Mouse (Mus musculus): ENCODE results near the gene Tmem117.

Gene Tmem117

DNA sequence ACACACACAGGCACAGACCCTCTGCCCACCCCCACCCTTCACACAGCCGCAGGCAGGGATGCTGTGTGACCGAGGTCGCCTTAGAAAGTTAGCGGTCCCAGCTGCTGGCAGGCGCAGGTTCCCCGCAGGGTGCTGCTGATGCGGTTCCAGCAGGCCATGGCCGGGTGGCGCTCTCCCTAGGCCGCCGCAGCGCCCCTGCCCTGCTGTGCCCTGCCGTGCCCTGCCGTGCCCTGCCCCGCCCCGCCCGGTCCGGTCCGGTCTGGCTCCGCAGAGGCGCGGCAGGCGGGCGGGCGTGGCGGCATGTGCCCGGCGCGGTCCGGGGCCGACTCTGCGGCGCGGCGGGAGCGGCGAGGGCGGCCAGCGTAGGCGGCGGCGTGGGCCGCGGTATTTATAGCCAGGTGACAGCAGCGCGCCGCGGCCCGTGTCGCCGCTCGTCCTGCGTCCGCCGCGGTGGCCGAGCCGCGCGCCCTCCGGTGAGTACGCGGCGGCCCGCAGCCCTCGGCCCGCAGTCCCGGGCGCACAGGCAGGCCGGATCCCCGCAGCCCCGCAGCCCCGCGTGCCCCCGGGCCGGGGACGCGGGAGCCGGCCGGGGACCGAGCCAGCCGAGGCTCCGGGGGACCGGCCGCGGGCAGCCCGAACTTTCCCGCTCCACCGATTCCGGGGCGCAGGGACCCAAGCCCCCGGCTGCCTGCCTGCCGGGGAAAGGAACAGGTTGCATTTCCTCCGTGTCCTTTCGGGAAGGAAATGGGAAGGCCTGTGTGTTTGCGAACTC is at the start of gene Tmem117:
Gene Tmem117 (plus strand): TSS at position 403 of the 772 bp plus-strand sequence.
- ATAC-seq (ENCODE audit: insufficient number of reproducible peaks, low FRiP score, low TSS enrichment) = peak; percentile 81

DNA sequence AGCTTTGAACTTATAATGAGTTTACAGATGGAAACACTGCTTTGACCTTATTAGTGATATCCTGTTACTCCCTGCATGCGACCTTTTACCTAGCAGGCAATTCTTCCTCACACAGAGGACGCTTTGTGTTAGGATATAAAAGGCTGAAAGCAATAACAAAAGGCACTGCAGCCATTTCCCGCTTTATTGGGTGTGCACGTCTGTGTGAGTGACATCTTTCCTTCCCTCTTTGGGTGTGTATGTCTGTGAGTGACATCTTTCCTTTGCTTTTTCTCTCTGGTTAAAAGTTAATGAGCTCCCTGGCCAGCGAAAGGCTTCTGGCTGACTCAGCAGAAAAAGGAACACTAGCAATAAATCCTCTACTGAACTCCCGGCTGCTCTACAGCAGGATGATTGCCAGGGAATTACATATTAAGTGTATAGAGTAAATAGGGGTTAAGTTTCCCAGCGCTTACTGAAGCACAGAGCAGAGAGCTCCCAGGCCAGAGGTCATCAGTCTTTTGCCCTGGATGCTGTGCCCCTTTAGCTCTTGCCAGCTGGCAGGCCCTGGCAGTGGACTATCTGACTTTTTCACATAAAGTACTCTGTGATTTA is 46.9 kb upstream of the Tmem117 start:
- no peak for ATAC-seq (ENCODE audit: insufficient number of reproducible peaks, low FRiP score, low TSS enrichment)

DNA sequence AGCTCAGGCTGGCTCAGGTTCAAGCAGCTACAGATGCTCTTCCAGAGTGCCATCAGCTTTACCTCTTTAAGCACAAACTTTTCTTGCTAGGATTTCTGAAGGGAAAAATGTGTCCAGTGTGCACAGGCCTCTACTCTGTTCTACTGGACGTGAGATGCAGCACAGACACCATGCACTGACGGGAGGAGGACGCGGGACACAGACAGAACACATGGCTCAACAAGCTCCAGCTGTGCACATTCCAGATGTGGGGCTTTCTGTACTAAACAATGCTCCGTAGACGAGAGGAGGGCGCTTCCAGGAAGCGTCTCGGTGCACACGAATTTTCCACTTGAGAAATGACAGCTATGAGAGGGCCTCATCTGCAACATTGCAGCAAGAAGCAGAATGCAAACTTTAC is 45.9 kb upstream of the Tmem117 start:
- ATAC-seq (ENCODE audit: insufficient number of reproducible peaks, low FRiP score, low TSS enrichment) = no peak

DNA sequence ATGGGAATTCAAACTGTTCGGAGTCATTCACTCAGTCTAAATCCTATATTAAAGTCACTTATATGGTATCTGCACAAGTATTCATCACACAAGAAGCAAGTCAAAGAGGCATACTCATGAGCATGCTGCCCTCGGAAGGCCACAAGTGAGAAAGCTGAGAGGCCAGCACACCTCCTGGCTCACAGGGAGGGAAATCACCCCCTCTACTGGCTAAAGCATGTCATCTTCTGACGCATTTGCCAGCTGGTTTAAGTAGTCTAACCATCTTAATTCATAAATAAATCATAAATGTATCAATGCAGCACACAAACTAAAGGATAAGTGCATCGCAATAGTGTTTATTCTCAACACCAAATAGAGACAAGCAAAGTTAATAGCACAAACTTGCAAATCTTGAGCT is 44.3 kb upstream of the Tmem117 start:
- no peak for ATAC-seq (ENCODE audit: insufficient number of reproducible peaks, low FRiP score, low TSS enrichment)

DNA sequence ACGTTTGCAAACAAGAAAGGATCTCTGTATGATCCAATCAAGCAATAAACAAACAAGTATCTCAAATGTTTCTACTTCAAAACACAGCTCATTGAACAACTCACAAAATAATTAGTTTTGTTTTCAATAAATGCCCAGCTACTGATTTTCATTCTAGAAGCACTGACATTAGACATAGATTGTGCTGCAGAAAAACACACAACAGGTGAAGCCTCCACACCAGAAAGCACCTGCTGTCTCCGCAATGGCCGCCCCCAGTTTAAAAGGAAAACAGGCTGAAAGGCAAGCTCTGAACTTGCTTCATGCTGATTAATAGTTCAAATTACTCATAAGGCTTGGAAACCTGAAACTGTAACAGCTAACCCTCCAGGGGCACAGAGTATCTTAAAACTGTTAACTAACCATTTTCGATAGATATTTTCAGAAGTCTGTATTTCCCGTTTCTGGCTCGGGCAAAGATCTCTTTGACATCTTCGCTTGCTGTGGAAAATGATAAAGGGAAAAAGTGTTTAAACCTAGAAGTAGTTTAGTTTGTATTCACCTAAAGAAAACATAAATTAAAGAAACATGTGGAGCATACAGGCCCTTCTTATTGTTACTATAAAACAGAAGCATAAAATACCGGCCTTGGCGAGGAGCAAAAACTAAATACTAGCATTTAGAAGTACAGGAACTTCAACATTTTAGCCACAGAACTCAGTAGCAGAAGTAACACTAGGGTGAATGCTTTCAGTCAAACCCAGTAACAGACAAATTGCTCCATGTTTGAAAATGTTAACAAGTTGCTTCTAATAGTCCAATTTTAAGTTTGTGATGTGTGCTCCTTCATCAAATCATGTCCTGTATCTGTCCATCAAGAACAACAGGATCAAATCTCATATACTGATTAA is 41.0 kb upstream of the Tmem117 start:
- ATAC-seq (ENCODE audit: insufficient number of reproducible peaks, low FRiP score, low TSS enrichment) = no peak

DNA sequence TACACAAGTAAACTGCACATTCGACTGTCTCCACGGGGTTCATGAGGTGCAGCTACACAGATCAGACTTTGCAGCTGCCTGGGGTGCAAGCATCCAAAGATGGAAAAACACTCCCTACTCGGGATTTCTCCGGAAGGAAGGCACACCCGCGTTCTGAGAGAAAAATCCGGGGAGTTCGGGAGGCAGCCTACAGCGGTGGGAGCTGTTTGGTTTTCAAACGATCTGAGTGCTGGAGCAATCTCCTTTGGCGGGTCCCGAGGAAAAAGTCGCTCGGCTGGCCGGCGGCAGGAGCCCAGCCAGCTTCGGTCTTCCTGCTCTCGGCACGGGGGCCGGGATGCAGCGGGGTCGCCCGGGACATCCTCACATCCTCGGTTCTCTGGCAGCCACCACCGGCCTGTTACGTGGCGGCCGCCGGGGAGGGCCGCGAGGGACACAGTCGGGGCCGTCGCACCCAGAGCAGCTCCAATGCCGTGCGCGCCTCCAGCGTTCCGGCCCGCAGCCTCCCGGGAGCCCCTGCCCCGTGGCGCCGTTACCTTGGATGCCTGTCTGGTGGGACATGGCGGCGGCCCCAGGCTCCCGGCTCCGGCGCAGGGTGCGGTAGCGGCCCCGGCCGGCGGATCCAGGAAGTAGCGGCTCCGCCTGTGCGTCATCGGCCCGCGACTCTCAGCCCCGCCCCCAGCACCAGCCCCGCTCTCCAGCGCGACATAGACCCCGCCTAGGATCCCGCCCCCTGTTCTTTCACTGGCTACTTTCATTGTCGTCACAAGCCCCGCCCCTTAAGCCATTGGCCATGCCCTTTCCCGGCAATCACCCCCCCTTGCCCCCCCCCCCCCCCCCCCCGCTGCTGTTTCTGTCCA is 39.6 kb upstream of the Tmem117 start, which contains the start of gene Twf1:
Gene Twf1 (minus strand): TSS at position 671 of the 857 bp plus-strand sequence.
- peak; percentile 97 for ATAC-seq (ENCODE audit: insufficient number of reproducible peaks, low FRiP score, low TSS enrichment)

DNA sequence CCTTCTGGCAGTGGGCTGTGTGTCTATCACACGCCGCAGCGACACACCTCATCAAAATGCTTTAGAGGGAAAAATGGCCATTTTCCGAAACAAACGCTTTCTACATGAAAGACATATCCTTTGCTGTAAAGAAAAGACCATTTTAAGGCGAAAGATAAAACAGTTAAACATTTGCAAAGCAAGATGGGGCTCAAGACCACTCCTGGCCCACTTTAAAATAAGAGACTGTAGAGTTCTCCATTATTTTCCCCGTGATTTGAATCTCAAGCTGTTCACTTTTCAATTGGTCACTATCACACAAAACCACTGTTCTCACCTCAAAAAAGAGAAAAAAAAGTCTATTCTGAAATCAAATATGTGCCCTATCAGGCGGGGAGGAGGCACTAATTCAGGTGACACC is 38.9 kb upstream of the Tmem117 start:
- ATAC-seq (ENCODE audit: insufficient number of reproducible peaks, low FRiP score, low TSS enrichment) = no peak

DNA sequence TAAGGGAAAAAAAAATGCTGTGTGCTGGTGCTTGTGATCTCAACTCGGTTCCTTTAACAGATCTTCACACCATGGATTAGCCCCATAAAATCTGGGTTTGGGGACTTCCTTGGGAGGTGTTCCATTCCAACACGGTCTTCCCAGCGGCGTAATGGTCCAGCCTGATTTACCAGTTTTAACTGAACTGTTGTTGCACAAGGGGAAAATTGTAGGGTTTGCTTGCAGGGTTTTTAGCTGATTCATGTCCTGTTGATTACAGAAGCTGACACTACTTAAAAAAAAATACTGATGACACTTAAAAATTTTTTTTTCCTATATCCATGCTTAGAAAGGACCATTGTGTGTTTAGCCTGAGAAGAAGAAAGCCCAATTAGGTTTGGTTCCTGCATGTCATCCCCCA is 37.7 kb upstream of the Tmem117 start:
- ATAC-seq (ENCODE audit: insufficient number of reproducible peaks, low FRiP score, low TSS enrichment) = no peak

DNA sequence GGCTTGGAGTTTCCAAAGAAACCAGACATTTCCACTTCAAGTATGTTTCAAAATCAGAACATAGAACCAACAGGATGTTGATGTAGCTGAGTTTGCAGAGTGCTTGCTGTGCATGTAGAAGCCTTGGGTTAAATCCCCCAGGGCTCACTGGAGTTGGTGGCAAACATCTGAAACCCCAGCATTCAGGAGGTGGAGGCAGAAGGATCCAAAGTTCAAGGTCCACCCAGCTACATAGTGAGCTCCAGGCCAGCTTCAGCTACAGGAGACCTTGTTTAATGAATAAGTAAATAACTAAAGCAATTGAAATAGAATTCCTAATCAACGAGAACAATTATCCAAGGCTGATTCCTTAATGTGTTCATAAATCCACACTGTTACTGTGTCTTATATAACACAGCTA is 35.4 kb upstream of the Tmem117 start:
- ATAC-seq (ENCODE audit: insufficient number of reproducible peaks, low FRiP score, low TSS enrichment) = no peak

DNA sequence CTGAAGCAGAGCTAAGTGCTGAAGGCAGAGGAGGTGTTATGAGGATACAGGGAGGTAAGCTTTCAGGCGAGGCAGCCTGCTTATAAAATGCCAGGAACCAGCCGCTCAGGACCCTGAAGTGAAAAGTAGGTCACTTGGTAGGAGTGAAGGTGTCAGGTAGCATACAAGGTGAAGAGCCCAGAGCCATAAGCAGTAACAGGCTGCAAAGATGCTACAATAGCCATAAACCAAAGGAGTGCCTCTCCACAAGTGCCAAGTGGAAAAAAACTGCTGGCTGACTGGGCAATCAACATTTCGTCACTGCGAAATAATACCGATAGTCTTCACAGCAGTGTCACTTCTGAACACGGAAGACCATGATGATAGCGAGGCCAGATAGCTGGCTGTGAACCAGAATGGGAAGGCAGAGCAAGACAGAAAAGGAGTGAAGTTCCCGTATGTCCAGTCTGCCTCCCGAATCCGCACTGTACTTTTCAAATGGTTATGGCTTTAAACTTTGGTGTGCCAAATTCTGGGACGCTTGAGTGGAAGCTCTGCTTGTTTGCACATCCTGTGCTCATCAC is 28.8 kb upstream of the Tmem117 start:
- no peak for ATAC-seq (ENCODE audit: insufficient number of reproducible peaks, low FRiP score, low TSS enrichment)

DNA sequence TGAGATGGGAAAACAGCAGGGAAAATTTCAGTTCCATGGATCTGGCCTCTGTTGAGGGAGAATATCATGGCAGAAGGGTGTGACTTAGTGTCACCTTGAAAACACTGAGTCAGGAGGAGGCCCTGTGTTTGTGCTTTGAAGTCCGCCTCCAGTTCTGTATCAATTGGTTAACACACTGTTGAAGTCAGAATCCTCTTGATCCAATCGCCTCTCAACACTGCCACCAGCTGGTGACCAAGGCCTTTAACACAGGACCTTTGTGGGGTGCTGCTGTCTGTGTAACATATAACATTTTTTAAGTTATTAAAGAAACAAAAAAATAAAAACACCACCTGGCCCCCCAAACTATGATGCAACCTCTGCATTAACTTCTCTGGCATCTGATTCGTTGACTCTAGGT is 27.7 kb upstream of the Tmem117 start:
- peak; percentile 64 for ATAC-seq (ENCODE audit: insufficient number of reproducible peaks, low FRiP score, low TSS enrichment)

DNA sequence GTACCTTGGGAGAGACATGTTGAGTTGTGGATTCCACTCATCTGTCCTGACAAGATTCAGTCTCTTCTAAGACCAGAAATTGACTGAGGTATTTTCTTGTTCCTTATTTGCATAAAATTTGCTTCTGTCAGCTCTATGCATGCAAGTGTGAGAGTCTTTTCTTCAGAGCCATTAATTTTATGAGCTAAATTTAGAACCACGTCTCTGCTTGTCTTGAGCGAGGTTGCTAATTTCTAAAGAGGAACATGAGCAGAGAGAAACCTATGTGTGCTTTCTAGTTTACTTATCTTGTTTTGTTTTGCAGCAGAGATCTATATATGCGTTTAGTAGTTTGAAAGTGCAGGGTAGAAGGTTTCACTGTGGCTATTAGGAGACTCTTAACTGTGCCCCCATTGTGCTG is 26.6 kb upstream of the Tmem117 start:
- ATAC-seq (ENCODE audit: insufficient number of reproducible peaks, low FRiP score, low TSS enrichment) = no peak

DNA sequence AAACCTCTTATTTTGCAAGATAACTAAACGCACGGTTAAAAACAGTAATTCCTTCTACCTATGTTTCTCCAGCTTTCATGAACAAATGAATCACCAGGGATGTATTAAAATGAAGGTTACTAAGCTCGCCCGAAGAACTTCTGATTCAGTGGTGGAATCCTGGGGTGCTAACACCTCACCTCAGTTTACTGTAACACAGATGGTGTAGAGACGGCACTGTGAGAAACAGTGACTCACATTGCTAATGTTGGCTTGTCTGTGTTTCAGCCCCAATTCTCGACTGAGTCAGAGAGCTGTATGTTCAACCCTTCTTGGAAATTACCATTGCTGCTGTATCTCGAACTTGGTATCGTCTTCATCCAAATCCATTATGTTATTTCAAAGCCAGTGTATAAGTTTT is 21.3 kb upstream of the Tmem117 start:
- no peak for ATAC-seq (ENCODE audit: insufficient number of reproducible peaks, low FRiP score, low TSS enrichment)

DNA sequence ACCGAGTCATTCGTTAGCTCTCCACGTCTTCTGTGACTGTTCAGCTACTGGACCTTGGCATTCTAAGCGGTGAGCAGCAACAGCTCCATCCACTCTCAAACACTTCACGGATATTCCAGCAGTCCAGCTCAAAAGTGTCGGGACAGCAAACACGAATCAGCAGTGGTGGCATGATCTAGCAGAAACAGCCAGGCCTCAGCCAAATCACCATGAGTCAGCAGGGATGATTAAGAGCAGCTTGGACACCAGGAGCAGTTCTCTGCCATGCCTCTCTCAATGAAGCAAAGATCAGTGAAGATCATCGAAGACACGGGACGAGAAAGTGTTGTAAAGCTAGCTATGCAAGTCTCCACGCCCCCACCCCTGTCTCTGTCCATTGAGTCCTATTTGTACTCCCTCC is 13.0 kb upstream of the Tmem117 start:
- no peak for ATAC-seq (ENCODE audit: insufficient number of reproducible peaks, low FRiP score, low TSS enrichment)

DNA sequence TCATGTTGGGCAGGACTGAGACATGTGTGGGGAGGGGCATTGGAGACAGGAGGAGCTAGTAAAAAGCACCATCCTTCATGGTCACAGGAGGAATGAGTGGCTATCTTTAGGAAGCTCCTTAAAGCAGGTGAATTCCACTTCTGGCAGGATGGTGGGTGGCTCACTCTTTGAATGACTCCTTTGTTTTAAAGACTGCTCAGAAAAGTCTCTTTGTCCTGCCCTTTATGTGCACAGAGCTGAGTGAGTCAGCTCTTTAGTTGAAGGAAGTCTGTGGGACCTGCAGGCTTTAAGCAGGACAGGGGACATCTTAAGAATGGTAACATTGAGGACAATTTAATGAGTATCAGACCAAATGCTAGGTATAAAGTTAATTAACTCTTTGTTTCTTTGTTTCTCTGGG is 8.1 kb upstream of the Tmem117 start:
- no peak for ATAC-seq (ENCODE audit: insufficient number of reproducible peaks, low FRiP score, low TSS enrichment)

DNA sequence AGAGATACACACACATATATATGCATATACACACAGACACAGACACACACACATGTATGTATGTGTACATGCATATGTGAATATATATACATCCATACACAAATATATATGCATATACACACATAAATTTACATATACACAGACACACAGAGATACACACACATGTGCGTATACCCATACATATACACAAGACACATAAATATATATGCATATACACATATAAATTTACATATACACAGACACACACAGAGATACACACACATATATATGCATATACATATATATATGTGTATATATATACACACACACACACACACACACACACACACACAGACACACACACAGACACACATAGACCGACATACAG is 586 bp upstream of the Tmem117 start:
- no peak for ATAC-seq (ENCODE audit: insufficient number of reproducible peaks, low FRiP score, low TSS enrichment)

DNA sequence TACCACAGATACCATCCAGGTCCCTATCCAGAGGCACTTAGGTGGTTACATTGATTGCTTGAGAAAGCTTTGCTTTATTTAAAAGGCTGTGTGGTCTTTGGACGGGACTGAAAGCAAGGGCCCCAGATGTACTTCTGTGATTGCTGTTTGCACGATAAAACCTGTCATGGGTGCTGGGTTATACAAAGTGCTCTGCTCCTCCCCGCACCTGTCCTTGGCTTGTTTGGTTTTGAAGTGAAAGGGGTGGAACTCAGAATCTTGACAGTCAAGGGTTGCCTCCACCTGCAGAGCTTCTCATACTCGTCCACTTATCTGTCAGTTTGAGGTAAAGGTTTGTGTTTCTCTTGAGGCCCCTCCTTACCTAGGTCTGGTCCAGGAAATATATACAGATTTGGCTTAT is 1.5 kb downstream of the Tmem117 start:
- no peak for ATAC-seq (ENCODE audit: insufficient number of reproducible peaks, low FRiP score, low TSS enrichment)

DNA sequence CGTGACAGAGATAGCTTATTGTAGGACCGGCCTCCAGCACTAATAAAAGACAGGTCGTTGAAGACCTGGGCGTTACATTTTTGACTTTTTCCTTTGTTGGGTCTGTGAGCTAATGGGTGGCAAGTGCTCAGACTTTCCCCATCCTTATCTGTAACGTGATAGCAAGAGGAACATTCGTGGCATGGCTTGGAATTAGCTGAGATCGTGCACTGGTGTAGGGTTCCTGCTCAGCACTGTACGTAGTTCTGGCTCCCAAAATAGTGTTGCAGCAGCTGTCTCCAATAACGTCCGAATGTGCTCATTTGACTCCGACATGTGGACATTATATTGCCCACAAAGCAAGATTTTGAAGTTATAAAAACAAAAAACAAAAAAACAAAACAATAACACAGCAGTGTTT is 5.5 kb downstream of the Tmem117 start:
- no peak for ATAC-seq (ENCODE audit: insufficient number of reproducible peaks, low FRiP score, low TSS enrichment)

DNA sequence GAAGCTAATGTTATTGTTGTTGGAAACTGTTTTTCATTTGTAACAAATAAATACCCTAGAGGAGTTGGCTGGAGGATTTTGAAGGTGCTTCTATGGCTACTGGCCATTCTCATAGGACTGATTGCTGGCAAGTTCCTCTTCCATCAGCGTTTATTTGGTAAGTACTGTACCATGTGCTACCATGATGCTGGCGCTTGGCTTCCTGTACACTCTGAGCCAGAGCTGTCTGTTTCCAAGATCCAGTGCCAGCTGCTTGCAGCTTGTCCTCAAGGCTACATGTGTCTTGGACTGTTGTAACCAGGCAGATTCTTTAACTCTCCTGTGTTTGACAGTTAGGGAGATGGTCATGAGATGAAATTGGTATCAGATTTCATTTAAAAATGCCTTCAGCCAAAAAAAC is 9.2 kb downstream of the Tmem117 start:
- no peak for ATAC-seq (ENCODE audit: insufficient number of reproducible peaks, low FRiP score, low TSS enrichment)

DNA sequence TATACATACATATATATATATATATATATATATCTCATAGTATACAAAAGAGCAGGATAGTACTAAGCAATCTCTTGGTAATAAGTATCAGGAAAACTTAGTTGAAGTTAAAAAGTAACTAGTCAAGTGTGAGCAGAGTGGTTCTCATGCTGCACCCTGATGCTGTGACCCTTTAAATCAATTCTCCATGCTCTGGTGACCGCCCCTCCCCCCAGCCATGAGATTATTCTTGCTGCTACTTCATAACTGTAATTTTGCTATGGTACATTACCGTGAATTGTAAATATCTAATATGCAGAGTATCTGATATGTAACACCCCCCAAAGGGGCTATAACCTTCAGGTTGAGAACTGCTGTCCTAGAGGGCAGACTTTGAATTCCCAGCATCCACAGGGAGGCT is 10.1 kb downstream of the Tmem117 start:
- ATAC-seq (ENCODE audit: insufficient number of reproducible peaks, low FRiP score, low TSS enrichment) = no peak

Data from cerebellum, adult (tissue).